Mouse (Mus musculus) hindbrain, embryonic 15.5 days (tissue): Measurements from ENCODE around the gene Dnaic1. TPM values are rescaled to one million over a fixed set of nuclear protein-coding genes. Genes with fewer than 3 reads are reported as not detected.

Experiments
- ATAC-seq: fragments of 200-750 bp; cut with Nextera tagmentation; 2 replicates; pipeline ENCODE4 v1.8.0; 2017; ENCODE audit warnings: low read depth, moderate number of reproducible peaks, moderate TSS enrichment; ENCODE audit not compliant: low FRiP score
- H3K27ac ChIP-seq: fragments of 300-500 bp; sonication (generic); replicated peaks from 2 replicates; pipeline ENCODE4 v1.5.1; 2015; ENCODE audit warnings: mild to moderate bottlenecking, inconsistent platforms
- H3K27me3 ChIP-seq: fragments of 300-500 bp; sonication (generic); 2 replicates; pipeline ENCODE4 v1.6.1; 2015; ENCODE audit warnings: control low read depth, inconsistent platforms
- H3K36me3 ChIP-seq: fragments of 300-500 bp; sonication (generic); 2 replicates; pipeline ENCODE4 v1.6.1; 2015; ENCODE audit warnings: control low read depth, inconsistent platforms
- H3K4me1 ChIP-seq: fragments of 300-500 bp; sonication (generic); replicated peaks from 2 replicates; pipeline ENCODE4 v1.6.1; 2015; ENCODE audit warnings: control low read depth, inconsistent platforms
- H3K4me2 ChIP-seq: fragments of 300-500 bp; sonication (generic); 2 replicates; pipeline ENCODE4 v1.6.1; 2015; ENCODE audit warnings: moderate library complexity, mild to moderate bottlenecking, inconsistent platforms
- H3K4me3 ChIP-seq: fragments of 300-500 bp; sonication (generic); 2 replicates; pipeline ENCODE4 v1.5.1; 2015; ENCODE audit warnings: mild to moderate bottlenecking, inconsistent platforms
- H3K9ac ChIP-seq: fragments of 300-500 bp; sonication (generic); 2 replicates; pipeline ENCODE4 v1.6.1; 2015; ENCODE audit warnings: inconsistent platforms
- H3K9me3 ChIP-seq: fragments of 300-500 bp; sonication (generic); 2 replicates; pipeline ENCODE4 v1.6.1; 2016; ENCODE audit warnings: control low read depth, inconsistent platforms
- WGBS: fragments of 180-500 bp; shearing (Covaris S2); methylation state at CpG from one replicate; pipeline ENCODE4 v1.1.7; 2015; 5-methylcytosine and 5-hydroxymethylcytosine counted together
- polyA plus RNA-seq: library from polyadenylated mRNA; unstranded; fragments of >200 nt; fragmentation: Nextera tagmentation; extraction: Ambion mirVana; gene quantifications from 2 replicates; pipeline ENCODE4 v1.2.1, GENCODE M21; 2015

Gene Dnaic1
- polyA plus RNA-seq, 1 experiment from 2014 or later = 2.6 TPM

GRCm38 (mm10) chr4:41618916-41619746 is 49.6 kb downstream of the Dnaic1 start:
- no peak overlapping the region for H3K9ac ChIP-seq
- peak; percentile 51 for ATAC-seq
- no peaks in the 10 kb centered on the region for H3K9me3 ChIP-seq
- no peak overlapping the region for H3K4me3 ChIP-seq
- no peak overlapping the region for H3K4me2 ChIP-seq
- H3K27ac ChIP-seq = peak overlapping the region; percentile 34
- WGBS = 38% methylated on average over 12 of the region's 12 CpGs
- H3K36me3 ChIP-seq = no peaks in the 10 kb centered on the region
- no peaks in the 10 kb centered on the region for H3K27me3 ChIP-seq
- H3K4me1 ChIP-seq = peaks cover 40% of the 10 kb centered on the region

DNA sequence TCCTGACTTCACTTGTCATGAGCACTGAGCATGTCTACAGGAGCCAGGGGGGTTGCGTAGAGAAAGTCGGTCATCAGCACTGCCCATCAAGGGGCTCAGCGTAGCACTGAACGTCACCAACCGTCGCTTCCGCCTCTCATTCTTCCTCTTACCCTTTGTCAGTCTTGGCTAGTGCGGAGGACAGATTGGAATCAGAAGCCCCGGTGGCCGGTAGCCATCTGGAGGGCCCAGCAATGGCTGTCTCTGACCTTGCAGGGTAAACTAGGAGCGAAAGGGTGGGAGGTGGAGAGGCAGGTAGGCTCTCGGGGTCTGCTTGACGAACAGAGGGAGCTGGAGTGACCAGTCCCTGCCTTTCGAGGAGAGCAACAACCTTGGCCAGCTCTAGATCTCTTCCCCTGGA is 52.5 kb downstream of the Dnaic1 start:
- H3K4me2 ChIP-seq = no peak overlapping the region
- no peak for ATAC-seq
- H3K4me3 ChIP-seq = no peak overlapping the region
- 84% methylated on average over 14 of the region's 14 CpGs for WGBS
- peaks cover 29% of the 10 kb centered on the region for H3K4me1 ChIP-seq
- no peaks in the 10 kb centered on the region for H3K27me3 ChIP-seq
- no peaks in the 10 kb centered on the region for H3K9me3 ChIP-seq
- no peak overlapping the region for H3K27ac ChIP-seq
- no peak overlapping the region for H3K9ac ChIP-seq
- no peaks in the 10 kb centered on the region for H3K36me3 ChIP-seq

DNA sequence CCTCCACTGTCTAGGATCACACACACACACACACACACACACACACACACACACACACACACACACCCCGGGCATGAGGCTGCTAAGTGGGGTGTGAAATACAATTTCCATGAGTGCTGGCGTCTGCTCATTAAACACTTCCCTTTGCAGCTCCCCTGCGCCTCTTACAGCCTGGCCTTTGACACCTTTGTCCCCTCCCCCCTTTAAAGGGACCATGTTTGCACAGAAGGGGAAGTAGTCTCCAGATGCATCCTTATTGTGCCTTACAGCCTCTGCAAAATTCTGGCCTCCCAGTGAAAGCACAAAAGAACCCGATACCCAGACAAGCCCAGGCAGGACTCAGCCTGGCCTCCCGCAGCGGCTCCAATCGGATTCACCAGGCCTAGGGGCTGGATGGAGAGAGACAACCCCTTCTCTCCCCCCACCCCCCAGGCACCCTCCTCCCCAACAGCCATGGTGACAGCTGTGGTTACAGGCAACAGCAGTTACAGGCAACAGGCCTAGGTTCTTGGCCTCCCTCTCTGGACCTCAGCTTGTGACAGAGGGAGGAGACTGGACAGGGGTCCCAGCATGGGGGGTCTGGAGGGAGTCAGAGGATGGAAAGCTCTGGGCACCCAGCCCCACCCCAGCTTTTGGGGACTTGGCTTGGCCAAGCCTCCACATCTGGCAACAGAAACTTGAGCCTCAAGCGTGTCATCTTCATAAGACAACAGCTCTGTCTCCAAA is 58.8 kb downstream of the Dnaic1 start:
- WGBS = 7% methylated on average over 8 of the region's 8 CpGs

DNA sequence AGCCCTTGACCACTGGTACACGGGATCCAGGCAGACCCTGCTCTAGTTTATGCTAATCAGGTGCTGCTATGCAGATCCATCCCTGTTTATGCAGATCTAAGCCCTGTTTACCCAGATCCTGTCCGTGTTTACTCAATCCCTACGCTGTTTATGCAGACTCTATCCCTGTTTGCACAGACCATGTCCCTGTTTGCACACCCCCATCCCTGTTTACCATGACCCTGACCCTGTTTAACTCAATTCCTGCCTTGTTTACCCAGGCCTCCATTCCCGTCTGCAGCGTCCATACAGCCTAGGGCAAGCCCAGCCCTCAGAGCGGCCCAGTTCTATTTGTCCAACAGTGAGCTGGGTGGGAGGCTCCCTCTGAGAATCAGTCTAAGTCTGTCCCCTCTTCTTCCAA is 60.6 kb downstream of the Dnaic1 start:
- no peaks in the 10 kb centered on the region for H3K9me3 ChIP-seq
- H3K27ac ChIP-seq = no peak overlapping the region
- no peak overlapping the region for H3K4me2 ChIP-seq
- H3K36me3 ChIP-seq = no peaks in the 10 kb centered on the region
- no peaks in the 10 kb centered on the region for H3K27me3 ChIP-seq
- no peak overlapping the region for H3K9ac ChIP-seq
- WGBS = 30% methylated on average over 6 of the region's 6 CpGs
- no peak overlapping the region for H3K4me3 ChIP-seq
- peaks cover 47% of the 10 kb centered on the region for H3K4me1 ChIP-seq
- ATAC-seq = no peak

More for the DNA sequence above, 58.8 kb downstream of the Dnaic1 start:
- no peak overlapping the region for H3K4me3 ChIP-seq
- ATAC-seq = peak; percentile 36
- H3K4me2 ChIP-seq = no peak overlapping the region
- H3K4me1 ChIP-seq = peaks cover 47% of the 10 kb centered on the region
- H3K9me3 ChIP-seq = no peaks in the 10 kb centered on the region
- H3K27ac ChIP-seq = peak overlapping the region; percentile 62
- no peak overlapping the region for H3K9ac ChIP-seq
- no peaks in the 10 kb centered on the region for H3K36me3 ChIP-seq
- H3K27me3 ChIP-seq = no peaks in the 10 kb centered on the region

DNA sequence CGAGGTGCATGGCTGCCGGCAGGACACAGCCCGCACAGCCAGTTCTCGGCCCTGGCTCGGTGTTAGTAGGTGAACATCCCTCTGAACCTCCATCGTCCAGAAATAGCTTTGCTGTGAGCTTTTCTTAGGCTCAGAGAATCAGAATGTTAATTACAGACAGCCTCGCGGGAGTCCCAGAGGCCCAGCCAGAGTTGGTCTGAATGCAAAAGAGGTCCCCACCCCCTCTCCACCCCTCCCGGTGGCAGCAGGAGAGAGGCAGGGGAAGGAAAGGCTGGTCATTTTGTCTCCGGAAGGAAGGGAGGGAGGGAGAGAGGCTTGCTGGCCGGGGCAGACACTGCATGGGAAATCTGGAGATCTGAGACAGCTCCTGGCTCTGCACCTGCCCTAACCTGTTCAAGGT is 61.8 kb downstream of the Dnaic1 start:
- Histone ChIP-seq H3K9me3 (no peaks in the 10 kb centered on the region), H3K9ac (0 out of 2 replicates have a peak overlapping the region, but pooled peaks have one; percentile 3), H3K4me3 (no peak overlapping the region), H3K36me3 (no peaks in the 10 kb centered on the region), H3K27ac (peak overlapping the region; percentile 77), H3K4me2 (peak overlapping the region; percentile 26), H3K27me3 (no peaks in the 10 kb centered on the region), H3K4me1 (peaks cover 56% of the 10 kb centered on the region)
- 4% methylated on average over 11 of the region's 11 CpGs for WGBS
- peak; percentile 28 for ATAC-seq

GRCm38 (mm10) chr4:41633001-41633400 is 63.4 kb downstream of the Dnaic1 start:
- no peak for ATAC-seq
- peaks cover 65% of the 10 kb centered on the region for H3K4me1 ChIP-seq

DNA sequence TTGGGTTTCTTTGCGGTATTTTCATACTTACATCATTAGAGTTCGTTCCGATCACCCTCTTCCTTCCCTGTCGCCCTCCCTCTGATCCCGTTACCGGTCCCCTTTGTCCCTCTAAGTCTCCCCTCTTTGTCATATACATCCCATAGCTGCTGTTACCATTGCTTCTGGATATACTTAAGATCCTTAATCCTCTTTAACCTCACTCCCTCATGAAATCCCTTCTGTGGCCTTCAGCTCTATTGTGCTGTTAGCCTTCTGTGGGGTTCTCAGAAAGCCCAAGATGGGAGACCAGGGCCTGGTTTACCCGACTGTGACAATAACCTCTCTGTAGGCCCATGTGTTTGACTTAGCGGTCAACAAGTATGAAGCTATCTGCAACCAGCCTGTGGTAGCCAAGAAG is 65.1 kb downstream of the Dnaic1 start:
- 92% methylated on average over 8 of the region's 8 CpGs for WGBS
- no peak for ATAC-seq
- H3K27ac ChIP-seq = no peak overlapping the region
- H3K9ac ChIP-seq = no peak overlapping the region
- H3K36me3 ChIP-seq = no peaks in the 10 kb centered on the region
- peaks cover 64% of the 10 kb centered on the region for H3K4me1 ChIP-seq
- no peak overlapping the region for H3K4me2 ChIP-seq
- no peaks in the 10 kb centered on the region for H3K9me3 ChIP-seq
- no peaks in the 10 kb centered on the region for H3K27me3 ChIP-seq
- H3K4me3 ChIP-seq = no peak overlapping the region

More at GRCm38 (mm10) chr4:41633001-41633400, 63.4 kb downstream of the Dnaic1 start:
- Histone ChIP-seq H3K36me3 (no peaks in the 10 kb centered on the region), H3K27me3 (no peaks in the 10 kb centered on the region), H3K4me2 (no peak overlapping the region), H3K9ac (no peak overlapping the region), H3K4me3 (no peak overlapping the region), H3K27ac (no peak overlapping the region), H3K9me3 (no peaks in the 10 kb centered on the region)
- 77% methylated on average over 9 of the region's 9 CpGs for WGBS

DNA sequence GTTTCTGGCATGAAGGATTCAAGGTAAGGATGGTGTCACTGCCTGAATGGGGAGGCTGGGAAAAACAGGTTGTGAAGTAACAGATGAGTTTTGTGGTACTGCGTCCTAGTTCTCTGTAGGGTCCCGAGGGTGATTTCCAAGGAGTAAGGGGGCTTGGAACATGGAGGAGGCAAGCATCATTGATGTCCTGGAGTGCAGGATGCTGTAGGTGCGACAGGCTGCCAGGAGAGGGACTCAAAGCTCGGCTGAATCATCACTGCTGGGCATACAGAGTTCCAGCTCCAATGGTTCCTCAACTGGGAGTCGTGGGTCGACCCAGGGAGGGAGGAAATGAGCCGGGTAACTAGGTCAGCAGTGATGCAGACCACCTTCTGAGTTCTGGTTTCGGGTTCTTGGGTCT is 65.6 kb downstream of the Dnaic1 start:
- Histone ChIP-seq H3K9ac (no peak overlapping the region), H3K36me3 (no peaks in the 10 kb centered on the region), H3K4me1 (peaks cover 58% of the 10 kb centered on the region), H3K27ac (no peak overlapping the region), H3K9me3 (no peaks in the 10 kb centered on the region), H3K27me3 (no peaks in the 10 kb centered on the region), H3K4me3 (no peak overlapping the region), H3K4me2 (no peak overlapping the region)
- ATAC-seq = no peak
- 66% methylated on average over 8 of the region's 8 CpGs for WGBS

DNA sequence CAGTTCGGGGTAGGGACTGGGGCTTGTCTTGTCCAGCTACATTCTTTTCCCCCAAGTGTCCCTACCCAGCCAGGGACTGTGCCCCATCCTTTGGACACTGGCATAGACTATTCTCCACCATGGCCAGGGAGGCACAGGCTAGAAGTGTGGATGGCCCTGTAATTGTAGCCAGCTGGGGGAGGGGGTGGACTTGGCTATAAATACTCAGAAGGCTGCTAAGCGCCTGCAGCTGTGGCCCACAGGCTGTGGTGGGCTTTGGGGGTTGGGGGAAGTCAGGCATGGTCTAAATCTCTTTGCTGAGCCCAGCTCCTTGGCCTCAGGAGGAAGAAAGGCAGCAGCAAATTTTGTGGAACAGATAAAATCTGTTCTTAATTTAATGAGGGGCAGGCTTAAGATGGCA is 66.3 kb downstream of the Dnaic1 start:
- WGBS = 59% methylated on average over 2 of the region's 2 CpGs
- H3K4me3 ChIP-seq = no peak overlapping the region
- H3K4me1 ChIP-seq = peaks cover 59% of the 10 kb centered on the region
- no peaks in the 10 kb centered on the region for H3K36me3 ChIP-seq
- no peaks in the 10 kb centered on the region for H3K9me3 ChIP-seq
- no peaks in the 10 kb centered on the region for H3K27me3 ChIP-seq
- ATAC-seq = no peak
- no peak overlapping the region for H3K27ac ChIP-seq
- H3K9ac ChIP-seq = no peak overlapping the region
- H3K4me2 ChIP-seq = no peak overlapping the region

DNA sequence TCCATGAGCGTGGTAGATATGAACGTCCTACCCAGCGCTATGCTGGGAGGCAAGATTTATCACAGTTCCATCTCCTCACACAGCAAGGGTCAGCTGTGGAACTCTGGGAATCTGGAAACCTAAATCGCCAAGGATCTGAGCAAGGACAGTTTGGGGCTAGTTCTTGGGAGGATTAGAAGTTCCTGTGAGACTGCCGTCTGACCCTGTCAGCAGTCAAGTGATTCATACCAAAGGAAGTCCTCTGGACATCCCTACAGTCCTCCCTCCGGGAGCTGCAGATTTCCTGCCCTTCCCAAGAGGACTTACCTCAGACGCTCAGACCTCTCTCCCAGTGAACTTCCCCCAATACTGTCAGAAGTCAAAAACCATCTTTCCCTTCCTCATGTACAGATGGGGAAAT is 66.8 kb downstream of the Dnaic1 start:
- ATAC-seq = no peak
- Histone ChIP-seq H3K4me3 (no peak overlapping the region), H3K36me3 (no peaks in the 10 kb centered on the region), H3K9me3 (no peaks in the 10 kb centered on the region), H3K27me3 (no peaks in the 10 kb centered on the region), H3K9ac (no peak overlapping the region), H3K4me1 (peaks cover 55% of the 10 kb centered on the region), H3K27ac (no peak overlapping the region), H3K4me2 (no peak overlapping the region)
- 61% methylated on average over 7 of the region's 7 CpGs for WGBS

DNA sequence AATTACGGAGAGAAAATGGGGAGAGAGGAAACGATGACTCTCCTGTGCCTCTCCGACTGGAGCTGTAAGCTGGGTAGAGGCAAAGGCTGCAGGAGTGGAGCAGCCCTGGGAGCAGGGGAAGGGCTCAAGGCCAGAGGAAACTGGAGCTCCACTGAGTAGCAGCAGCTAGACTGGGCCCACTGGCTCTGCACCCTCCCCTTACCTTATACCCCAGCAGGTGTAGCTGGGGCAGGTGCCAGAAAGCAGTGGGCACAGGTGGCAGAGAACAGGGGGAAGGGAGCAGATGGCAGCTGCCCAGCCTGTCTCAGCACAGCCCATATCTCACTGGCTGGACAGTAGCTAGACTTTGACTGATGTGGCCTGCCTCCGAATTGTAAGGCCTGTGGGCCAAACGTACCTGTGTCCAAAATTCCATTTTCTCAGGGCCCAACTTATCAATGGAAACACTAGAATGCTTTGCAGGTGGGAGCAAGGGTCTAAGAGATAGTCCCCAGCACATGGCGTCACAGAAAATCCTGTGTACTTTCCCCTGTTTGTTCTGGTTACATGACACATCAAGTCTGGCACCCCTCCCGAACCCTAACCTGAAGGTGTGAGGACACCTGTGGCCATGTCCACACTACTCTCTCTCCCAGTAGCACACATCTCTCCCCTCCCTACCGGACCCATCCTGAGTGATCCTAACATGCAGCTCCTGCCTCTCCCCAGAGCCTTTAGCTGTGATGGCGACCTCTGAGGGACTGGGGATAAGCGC is 67.5 kb downstream of the Dnaic1 start:
- no peak for ATAC-seq
- H3K27me3 ChIP-seq = no peaks in the 10 kb centered on the region
- H3K9me3 ChIP-seq = no peaks in the 10 kb centered on the region
- H3K9ac ChIP-seq = no peak overlapping the region
- 74% methylated on average over 10 of the region's 10 CpGs for WGBS
- H3K36me3 ChIP-seq = no peaks in the 10 kb centered on the region
- H3K4me2 ChIP-seq = peak overlapping the region; percentile 85
- no peak overlapping the region for H3K27ac ChIP-seq
- no peak overlapping the region for H3K4me3 ChIP-seq
- H3K4me1 ChIP-seq = peaks cover 48% of the 10 kb centered on the region
